Mouse (Mus musculus): Measurements from ENCODE around the gene Shc3.

GRCm38 (mm10) chr13:51418942-51419451 lies 150.2 kb downstream of the Shc3 start:
- no peak for TF ChIP-seq POLR2A (IDR thresholded peaks at IDR 0.05; ENCODE audit: low read depth, low read length)
- TF ChIP-seq CTCF (IDR thresholded peaks at IDR 0.05; ENCODE audit: borderline replicate concordance, insufficient read depth, low read length): no peak
